Mouse (Mus musculus) CD4-positive helper T cell, adult 2 months (primary cell): ENCODE measurements around the gene Fpgs.

Source experiments
- DNase-seq: peaks from one replicate; pipeline ENCODE4 v3.0.0-alpha.2; 2012; ENCODE audit warnings: low read depth, missing footprints, low spot score

Gene Fpgs

GRCm38 (mm10) chr2:32724832-32725790, 21.2 kb upstream of the Fpgs start:
- peak; percentile 87 for DNase-seq

GRCm38 (mm10) chr2:32724149-32724548, 20.2 kb upstream of the Fpgs start:
- DNase-seq = peak; percentile 51

GRCm38 (mm10) chr2:32722581-32722980, 18.6 kb upstream of the Fpgs start:
- DNase-seq = peak; percentile 53

- DNase-seq = peak; percentile 77
These were observed 18.1 kb upstream of the Fpgs start for GRCm38 (mm10) chr2:32722046-32722445.

GRCm38 (mm10) chr2:32720681-32721229, 16.8 kb upstream of the Fpgs start, which contains the start of gene Sh2d3c:
Gene Sh2d3c, plus strand, starts transcription at chr2:32721055.
- peak; percentile 56 for DNase-seq

GRCm38 (mm10) chr2:32720053-32720452, 16.1 kb upstream of the Fpgs start:
- DNase-seq = no peak

- DNase-seq = no peak
These were observed 14.8 kb upstream of the Fpgs start for GRCm38 (mm10) chr2:32718761-32719160.

GRCm38 (mm10) chr2:32714987-32715425, 11.1 kb upstream of the Fpgs start:
- DNase-seq = peak; percentile 85

GRCm38 (mm10) chr2:32714117-32714986, 10.4 kb upstream of the Fpgs start:
- peak; percentile 66 for DNase-seq

GRCm38 (mm10) chr2:32712934-32713817, 9.2 kb upstream of the Fpgs start, which contains the start of gene Cdk9:
Gene Cdk9, minus strand, starts transcription at chr2:32713076.
- DNase-seq = peak; percentile 97

- peak; percentile 96 for DNase-seq
These were observed 8.6 kb upstream of the Fpgs start for GRCm38 (mm10) chr2:32712586-32712933.

GRCm38 (mm10) chr2:32712108-32712551, 8.2 kb upstream of the Fpgs start:
- peak; percentile 75 for DNase-seq

GRCm38 (mm10) chr2:32711301-32712056, 7.5 kb upstream of the Fpgs start:
- no peak for DNase-seq

GRCm38 (mm10) chr2:32710425-32710824, 6.5 kb upstream of the Fpgs start:
- no peak for DNase-seq

- DNase-seq = no peak
These were observed 5.7 kb upstream of the Fpgs start for GRCm38 (mm10) chr2:32709521-32710137.

- DNase-seq = peak; percentile 70
These were observed 4.7 kb upstream of the Fpgs start for GRCm38 (mm10) chr2:32708643-32709042.

GRCm38 (mm10) chr2:32706971-32707370, 3.0 kb upstream of the Fpgs start:
- no peak for DNase-seq

GRCm38 (mm10) chr2:32705018-32705417, 1.1 kb upstream of the Fpgs start:
- DNase-seq = no peak

GRCm38 (mm10) chr2:32703046-32703445, 899 bp downstream of the Fpgs start:
- DNase-seq = no peak
